Mouse (Mus musculus): ENCODE measurements around the gene Sag.

The Sag gene

DNA sequence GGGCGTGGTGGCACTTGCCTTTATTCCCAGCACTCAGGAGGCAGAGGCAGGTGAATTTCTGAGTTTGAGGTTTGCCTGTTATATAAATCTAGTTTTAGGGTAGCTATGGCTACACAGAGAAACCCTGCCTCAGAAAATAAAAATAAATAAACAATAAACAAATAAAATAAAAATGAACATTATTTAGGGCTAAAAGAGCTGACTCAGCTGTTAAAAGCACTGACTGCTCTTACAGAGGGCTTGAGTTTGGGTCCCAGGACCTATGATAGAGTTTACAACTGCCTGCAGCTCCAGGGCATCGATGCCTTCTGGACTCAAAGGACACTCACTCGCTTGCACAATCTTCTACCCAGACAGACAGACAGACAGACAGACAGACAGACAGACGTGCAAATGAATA lies 89.9 kb downstream of the Sag start:
- no peak for DNase-seq (ENCODE audit: low spot score in 2 of 2)
